Mouse (Mus musculus): ENCODE data around the gene Igfbp7.

The Igfbp7 gene

GRCm38 (mm10) chr5:77340033-77340432, 67.8 kb downstream of the Igfbp7 start:
- no peak for DNase-seq

GRCm38 (mm10) chr5:77330154-77330553, 77.7 kb downstream of the Igfbp7 start:
- no peak for DNase-seq

DNA sequence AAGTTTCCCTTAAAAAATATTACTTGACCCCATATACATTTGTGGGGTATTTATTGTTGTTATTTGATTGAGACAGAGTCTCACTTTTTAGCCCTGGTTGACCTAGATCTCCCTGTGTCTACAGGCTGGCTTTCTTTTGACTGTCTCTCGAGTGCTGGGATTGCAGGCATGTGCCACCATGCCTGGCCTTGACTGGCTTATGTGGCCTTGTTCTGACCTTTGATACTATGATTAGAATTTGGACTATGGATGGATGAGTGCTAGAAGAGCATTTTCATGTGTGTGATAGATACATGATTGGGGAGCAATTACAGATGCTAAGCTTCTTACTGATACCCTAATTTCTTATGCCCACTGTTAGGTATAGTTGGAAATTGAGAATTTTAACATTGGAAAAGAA, 82.9 kb downstream of the Igfbp7 start:
- no peak for DNase-seq

- no peak for DNase-seq
Observed at GRCm38 (mm10) chr5:77314986-77315385, 92.9 kb downstream of the Igfbp7 start.

DNA sequence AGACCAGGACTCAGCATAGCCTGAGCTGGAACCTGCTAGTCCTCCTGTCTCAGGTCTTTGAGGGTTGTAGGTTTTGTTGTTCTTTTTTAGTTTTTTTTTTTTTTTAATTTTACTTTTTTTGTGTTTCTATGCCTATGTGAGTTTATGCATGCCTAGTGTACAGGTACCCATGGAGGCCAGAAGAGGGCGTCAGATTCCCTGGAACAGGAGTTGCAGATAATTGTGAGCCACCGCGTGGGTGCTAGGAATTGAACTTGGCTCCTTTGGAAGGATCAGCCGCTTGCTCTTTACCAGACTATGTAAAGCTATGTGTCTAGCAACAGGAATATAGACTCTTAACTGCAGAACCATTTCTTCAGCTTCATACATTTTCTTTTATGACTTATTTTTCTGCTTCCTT, 93.6 kb downstream of the Igfbp7 start:
- no peak for DNase-seq

GRCm38 (mm10) chr5:77309924-77310772, 97.7 kb downstream of the Igfbp7 start, which contains the start of the genes Noa1 and Polr2b:
Gene Noa1, minus strand, starts transcription at chr5:77310084.
Gene Polr2b, plus strand, starts transcription at chr5:77310147.
- peak; percentile 99 for DNase-seq

GRCm38 (mm10) chr5:77309051-77309906, 98.6 kb downstream of the Igfbp7 start:
- DNase-seq, result no peak

- DNase-seq, result no peak
Observed at GRCm38 (mm10) chr5:77307821-77308553, 99.9 kb downstream of the Igfbp7 start.

DNA sequence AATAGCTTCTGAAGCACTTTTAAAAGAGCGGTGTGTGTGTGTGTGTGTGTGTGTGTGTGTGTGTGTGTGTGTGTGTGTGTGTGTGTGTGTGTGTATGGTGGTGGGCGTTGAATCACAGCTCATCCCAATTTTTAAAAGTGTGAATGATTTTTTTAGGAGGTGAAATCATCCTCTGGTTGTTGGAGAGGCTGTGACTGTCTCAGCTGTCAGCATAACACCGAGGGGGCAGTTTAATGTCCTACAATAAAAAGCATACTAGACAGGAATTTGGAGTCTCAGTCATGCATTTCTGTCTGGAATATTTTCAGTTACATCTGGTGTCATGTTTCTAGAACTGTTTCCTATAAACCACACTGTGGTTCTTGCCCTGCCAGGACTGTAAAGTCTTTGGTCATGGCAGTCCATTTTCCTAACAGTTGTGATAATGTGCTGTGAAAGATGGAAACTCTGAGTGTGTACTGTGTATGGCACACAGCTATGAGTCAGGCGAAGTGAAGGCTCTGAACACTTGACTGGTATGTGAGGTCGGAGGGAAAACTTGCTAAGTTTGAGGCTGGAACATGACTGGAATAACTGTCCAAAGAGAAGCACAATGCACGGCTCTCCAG, 106.4 kb downstream of the Igfbp7 start:
- DNase-seq, result no peak

DNA sequence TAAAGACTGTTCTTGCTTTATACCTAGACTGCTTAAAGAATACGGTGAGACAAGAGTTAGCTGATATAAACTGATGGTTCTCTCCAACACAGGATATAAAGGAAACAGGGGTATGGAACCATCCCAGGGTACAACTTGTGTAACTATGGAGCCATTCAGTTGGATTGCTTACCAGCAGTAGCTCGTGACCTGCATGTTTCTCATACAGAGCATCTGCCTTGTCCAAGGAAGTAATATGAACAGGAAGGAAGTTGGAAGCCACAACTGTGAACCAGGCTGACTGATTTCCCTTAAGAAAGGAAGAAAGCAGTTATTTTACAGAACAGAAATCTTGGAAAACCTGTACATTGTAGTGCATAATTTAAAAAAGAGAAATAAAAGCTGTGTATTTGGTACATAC, 108.4 kb downstream of the Igfbp7 start:
- no peak for DNase-seq
